Mouse (Mus musculus) myocyte (in vitro differentiated cells): ENCODE results near the gene C1qtnf3. TPM values are rescaled to one million over a fixed set of nuclear protein-coding genes. Genes with fewer than 3 reads are reported as not detected.

ENCODE experiments used
- H3K27me3 ChIP-seq: one replicate; pipeline ENCODE4 v1.6.1; 2011; ENCODE audit not compliant: control insufficient read depth, insufficient read depth, insufficient read length
- H3K36me3 ChIP-seq: one replicate; pipeline ENCODE4 v1.6.1; 2011; ENCODE audit not compliant: control insufficient read depth, insufficient read depth
- H3K4me2 ChIP-seq: one replicate; pipeline ENCODE4 v1.6.1; 2011; ENCODE audit warnings: low read depth, control low read depth
- H3K4me3 ChIP-seq: one replicate; pipeline ENCODE4 v1.5.1; 2011; ENCODE audit warnings: mild to moderate bottlenecking, control low read depth, moderate library complexity
- H3K79me2 ChIP-seq: one replicate; pipeline ENCODE4 v1.6.1; 2011; ENCODE audit not compliant: control insufficient read depth, insufficient read depth
- H3ac ChIP-seq: one replicate; pipeline ENCODE4 v1.6.1; 2011; ENCODE audit not compliant: control insufficient read depth, insufficient read length
- CEBPB ChIP-seq: IDR thresholded peaks from 2 replicates; pipeline ENCODE4 v1.6.1; 2011; ENCODE audit warnings: mild to moderate bottlenecking, moderate library complexity; ENCODE audit not compliant: poor library complexity, insufficient read depth, severe bottlenecking
- E2F4 ChIP-seq: IDR thresholded peaks from one replicate; pipeline ENCODE4 v1.6.1; 2011; ENCODE audit warnings: mild to moderate bottlenecking, control low read depth, moderate library complexity; ENCODE audit not compliant: insufficient read depth
- MAX ChIP-seq: IDR thresholded peaks from one replicate; pipeline ENCODE4 v1.6.1; 2011; ENCODE audit warnings: low read depth, mild to moderate bottlenecking, control low read depth
- MYOD1 ChIP-seq, 3 experiments: IDR thresholded peaks; one replicate each; pipeline ENCODE4 v1.6.1; 2011; ENCODE audit warnings: control low read depth in 2 of 3, low read depth in 2 of 3, mild to moderate bottlenecking in 2 of 3, moderate library complexity in 1 of 3; ENCODE audit not compliant: insufficient read length in 2 of 3, control insufficient read depth in 1 of 3
- MYOG ChIP-seq, 3 experiments: IDR thresholded peaks; one replicate each; pipeline ENCODE4 v1.6.1; 2011; ENCODE audit warnings: control low read depth in 2 of 3, low read depth in 2 of 3, mild to moderate bottlenecking in 2 of 3; ENCODE audit not compliant: insufficient read length in 2 of 3, control insufficient read depth in 1 of 3, insufficient read depth in 1 of 3
- POLR2A ChIP-seq: IDR thresholded peaks from one replicate; pipeline ENCODE4 v1.6.1; 2011; ENCODE audit warnings: low read depth, mild to moderate bottlenecking, control low read depth, moderate library complexity; ENCODE audit not compliant: insufficient read length
- POLR2AphosphoS2 ChIP-seq: IDR thresholded peaks from one replicate; pipeline ENCODE4 v1.6.1; 2011; ENCODE audit warnings: low read depth, control low read depth; ENCODE audit not compliant: insufficient read length
- REST ChIP-seq: IDR thresholded peaks from one replicate; pipeline ENCODE4 v1.6.1; 2011; ENCODE audit warnings: mild to moderate bottlenecking, control low read depth, moderate library complexity; ENCODE audit not compliant: insufficient read depth, insufficient read length
- SRF ChIP-seq: IDR thresholded peaks from one replicate; pipeline ENCODE4 v1.6.1; 2011; ENCODE audit warnings: low read depth; ENCODE audit not compliant: control insufficient read depth, insufficient read length
- TCF12 ChIP-seq: IDR thresholded peaks from one replicate; pipeline ENCODE4 v1.6.1; 2011; ENCODE audit warnings: mild to moderate bottlenecking, control low read depth; ENCODE audit not compliant: poor library complexity, insufficient read depth, severe bottlenecking
- TCF3 ChIP-seq: IDR thresholded peaks from one replicate; pipeline ENCODE4 v1.6.1; 2011; ENCODE audit warnings: low read depth, control low read depth; ENCODE audit not compliant: insufficient read length
- USF1 ChIP-seq: IDR thresholded peaks from one replicate; pipeline ENCODE4 v1.6.1; 2011; ENCODE audit warnings: low read depth, mild to moderate bottlenecking, control low read depth, moderate library complexity
- polyA plus RNA-seq: library from polyadenylated mRNA; unstranded; fragments of >200 nt; fragmentation: generic; extraction: Trizol; gene quantifications from one replicate; pipeline ENCODE4 v1.2.1, GENCODE M21; 2012; ENCODE audit warnings: missing spikeins

The C1qtnf3 gene
- polyA plus RNA-seq: 77.5 TPM

DNA sequence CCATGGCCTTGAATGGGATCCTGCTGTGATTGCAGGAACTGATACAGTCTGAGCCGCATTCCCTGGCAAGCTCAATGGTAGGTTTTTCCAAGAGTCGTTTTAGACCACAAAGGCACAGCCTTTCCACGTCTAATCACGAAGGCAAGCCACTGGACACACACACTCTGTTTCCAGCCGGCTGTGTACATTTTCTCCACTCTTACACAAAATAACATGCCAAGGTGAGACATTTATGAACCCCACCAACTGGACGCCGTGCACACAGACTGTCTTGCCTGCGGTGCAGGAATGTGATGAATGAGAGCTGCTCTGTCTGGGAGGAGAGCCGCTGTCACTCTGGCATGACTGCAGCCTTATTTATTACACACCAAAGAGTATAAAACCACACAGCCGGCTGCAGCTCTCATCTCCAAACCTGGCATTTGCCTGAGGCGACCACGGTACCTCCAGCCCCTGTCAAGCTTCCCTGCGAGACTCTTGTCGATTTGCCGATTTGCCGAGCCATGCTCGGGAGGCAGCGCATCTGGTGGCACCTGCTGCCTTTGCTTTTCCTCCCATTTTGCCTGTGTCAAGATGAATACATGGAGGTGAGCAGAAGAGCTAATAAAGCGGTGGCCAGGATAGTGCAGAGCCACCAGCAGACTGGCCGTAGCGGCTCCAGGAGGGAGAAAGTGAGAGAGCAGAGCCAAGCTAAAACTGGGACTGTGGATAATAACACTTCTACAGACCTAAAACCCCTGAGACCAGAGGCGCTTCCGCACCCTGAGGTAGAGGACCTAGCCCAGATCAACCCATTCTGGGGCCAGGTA, at the start of gene C1qtnf3:
TSS of gene C1qtnf3 (plus strand) at position 382 of the 809 bp plus-strand sequence.
- H3K36me3 ChIP-seq: no peaks in the 10 kb centered on the region
- H3K27me3 ChIP-seq: no peaks in the 10 kb centered on the region
- no peaks in the 10 kb centered on the region for H3K79me2 ChIP-seq
- TF ChIP-seq MYOG (IDR thresholded peaks at IDR 0.05; ENCODE audit: control insufficient read depth in 1 of 3, insufficient read depth in 1 of 3, insufficient read length in 2 of 3, low read depth in 2 of 3): peak in 1 of 3 experiments; percentile 56
- TF ChIP-seq MYOD1 (IDR thresholded peaks at IDR 0.05; ENCODE audit: control insufficient read depth in 1 of 3, insufficient read length in 2 of 3, low read depth in 2 of 3): peak in 1 of 3 experiments; percentile 38
- peak; percentile 32 for TF ChIP-seq POLR2A
- TF ChIP-seq MAX: no peak
- no peak for TF ChIP-seq E2F4
- TF ChIP-seq REST: no peak
- no peak for TF ChIP-seq SRF
- peak within 1 kb of the TSS; percentile 10 for H3K4me3 ChIP-seq
- no peak within 1 kb of the TSS for H3ac ChIP-seq
- H3K4me2 ChIP-seq: peak within 1 kb of the TSS; percentile 77

- no peak for TF ChIP-seq POLR2A
- no peak for TF ChIP-seq MYOG (IDR thresholded peaks at IDR 0.05; ENCODE audit: control insufficient read depth in 1 of 3, insufficient read depth in 1 of 3, insufficient read length in 2 of 3, low read depth in 2 of 3)
- TF ChIP-seq SRF: no peak
- TF ChIP-seq MAX: no peak
- no peak for TF ChIP-seq CEBPB
- no peak for TF ChIP-seq USF1
- no peak for TF ChIP-seq TCF3
- TF ChIP-seq POLR2AphosphoS2: no peak
- TF ChIP-seq TCF12: no peak
- TF ChIP-seq REST: no peak
- no peak for TF ChIP-seq MYOD1 (IDR thresholded peaks at IDR 0.05; ENCODE audit: control insufficient read depth in 1 of 3, insufficient read length in 2 of 3, low read depth in 2 of 3)
- no peak for TF ChIP-seq E2F4
- Histone ChIP-seq H3K79me2 (no peaks in the 10 kb centered on the region), H3ac (no peak overlapping the region), H3K4me2 (no peak overlapping the region), H3K4me3 (no peak overlapping the region), H3K36me3 (no peaks in the 10 kb centered on the region), H3K27me3 (no peaks in the 10 kb centered on the region)
These were observed 49.8 kb upstream of the C1qtnf3 start for GRCm38 (mm10) chr15:10902360-10902759.

- TF ChIP-seq MAX (no peak), MYOG (IDR thresholded peaks at IDR 0.05; ENCODE audit: control insufficient read depth in 1 of 3, insufficient read depth in 1 of 3, insufficient read length in 2 of 3, low read depth in 2 of 3) (no peak), POLR2AphosphoS2 (no peak), TCF3 (no peak), MYOD1 (IDR thresholded peaks at IDR 0.05; ENCODE audit: control insufficient read depth in 1 of 3, insufficient read length in 2 of 3, low read depth in 2 of 3) (no peak), USF1 (no peak), REST (no peak), TCF12 (no peak), CEBPB (no peak), SRF (no peak), E2F4 (no peak), POLR2A (no peak)
These were observed 35.4 kb upstream of the C1qtnf3 start for GRCm38 (mm10) chr15:10916611-10917311.

GRCm38 (mm10) chr15:10917312-10917660, 34.8 kb upstream of the C1qtnf3 start:
- no peaks in the 10 kb centered on the region for H3K79me2 ChIP-seq
- no peaks in the 10 kb centered on the region for H3K27me3 ChIP-seq
- H3K36me3 ChIP-seq: no peaks in the 10 kb centered on the region
- TF ChIP-seq E2F4: no peak
- no peak for TF ChIP-seq USF1
- TF ChIP-seq REST: no peak
- TF ChIP-seq CEBPB: no peak
- TF ChIP-seq MAX: no peak
- no peak for TF ChIP-seq SRF
- TF ChIP-seq POLR2AphosphoS2: no peak
- no peak for TF ChIP-seq TCF3
- no peak for TF ChIP-seq TCF12
- no peak for TF ChIP-seq POLR2A
- TF ChIP-seq MYOD1 (IDR thresholded peaks at IDR 0.05; ENCODE audit: control insufficient read depth in 1 of 3, insufficient read length in 2 of 3, low read depth in 2 of 3): no peak
- no peak for TF ChIP-seq MYOG (IDR thresholded peaks at IDR 0.05; ENCODE audit: control insufficient read depth in 1 of 3, insufficient read depth in 1 of 3, insufficient read length in 2 of 3, low read depth in 2 of 3)
- no peak overlapping the region for H3K4me3 ChIP-seq
- no peak overlapping the region for H3ac ChIP-seq
- no peak overlapping the region for H3K4me2 ChIP-seq

More at GRCm38 (mm10) chr15:10916611-10917311, 35.4 kb upstream of the C1qtnf3 start:
- Histone ChIP-seq H3K79me2 (no peaks in the 10 kb centered on the region), H3K4me2 (no peak overlapping the region), H3ac (no peak overlapping the region), H3K4me3 (no peak overlapping the region), H3K27me3 (no peaks in the 10 kb centered on the region), H3K36me3 (no peaks in the 10 kb centered on the region)
